Mouse (Mus musculus) stomach, postnatal 0 days (tissue): ENCODE measurements around the gene Syne4.

Source experiments
- CTCF ChIP-seq: IDR thresholded peaks from 2 replicates; pipeline ENCODE4 v1.5.1; 2016; ENCODE audit warnings: antibody characterized with exemption, low read depth, mild to moderate bottlenecking, moderate library complexity
- EP300 ChIP-seq: optimal IDR thresholded peaks from 2 replicates; pipeline ENCODE3; 2016; ENCODE audit warnings: antibody characterized with exemption

DNA sequence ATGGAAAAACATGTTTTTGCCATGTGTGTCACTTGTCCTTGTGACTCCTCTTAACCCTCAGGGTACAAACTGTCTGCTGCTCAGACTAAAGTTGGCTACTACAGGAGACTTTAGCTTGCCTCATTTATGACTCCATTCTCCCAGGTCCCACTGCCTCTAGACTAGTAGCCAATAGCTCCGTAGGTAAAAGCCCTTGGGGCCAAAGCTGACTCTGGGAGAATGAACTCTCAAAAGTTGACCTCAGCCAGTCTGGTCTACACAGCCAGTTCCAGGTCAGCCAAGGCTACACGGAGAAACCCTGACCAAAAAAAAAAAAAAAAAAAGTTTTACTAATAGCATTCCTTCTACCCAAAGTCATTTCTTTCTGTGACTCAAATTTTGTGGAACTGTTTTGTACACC, 35.7 kb upstream of the Syne4 start:
- TF ChIP-seq CTCF: no peak
- TF ChIP-seq EP300: no peak
